Mouse (Mus musculus) layer of hippocampus, postnatal 14 days (tissue): Measurements from ENCODE around the gene Snx29. TPM values are rescaled to one million over a fixed set of nuclear protein-coding genes. Genes with fewer than 3 reads are reported as not detected.

Experiments used
- total RNA-seq, 2 experiments: library from RNA; stranded (reverse); gene quantifications; 2 replicates each; pipeline ENCODE4 v1.2.3; 2021

The Snx29 gene
- total RNA-seq, 2 experiments from 2014 or later, result 26.9 to 33.6 TPM

Other genes with a start within 250 kb of the Snx29 start
- gene Txndc11, start 188.3 kb upstream of the Snx29 start, total RNA-seq, result 10 to 100 TPM; 31.3 to 37.4 TPM
- gene Zc3h7a, start 146.5 kb upstream of the Snx29 start, total RNA-seq, result 10 to 100 TPM; 75.6 to 78.0 TPM
- gene Rsl1d1, start 119.6 kb upstream of the Snx29 start, total RNA-seq, result 10 to 100 TPM; 52.4 to 53.5 TPM
- gene Gspt1, start 68.6 kb upstream of the Snx29 start, total RNA-seq, result 10 to 100 TPM; 92.4 to 95.1 TPM
- gene Tnfrsf17, start 9.1 kb upstream of the Snx29 start, total RNA-seq, result not detected